Mouse (Mus musculus) induced T-regulatory cell, adult 2 months (primary cell): ENCODE results near the gene Fbxo46.
A peak's percentile ranks its signal among the peaks of the same experiment; 100 is the strongest.
"Not testable (repeated sequence)": the region's sequence is repeated elsewhere in the genome, so short reads cannot be mapped to it uniquely, and the experiment has no call there.

ENCODE experiments used
- DNase-seq: peaks from one replicate; pipeline ENCODE4 v3.0.0-alpha.2; 2012; ENCODE audit warnings: low read depth

The Fbxo46 gene

DNA sequence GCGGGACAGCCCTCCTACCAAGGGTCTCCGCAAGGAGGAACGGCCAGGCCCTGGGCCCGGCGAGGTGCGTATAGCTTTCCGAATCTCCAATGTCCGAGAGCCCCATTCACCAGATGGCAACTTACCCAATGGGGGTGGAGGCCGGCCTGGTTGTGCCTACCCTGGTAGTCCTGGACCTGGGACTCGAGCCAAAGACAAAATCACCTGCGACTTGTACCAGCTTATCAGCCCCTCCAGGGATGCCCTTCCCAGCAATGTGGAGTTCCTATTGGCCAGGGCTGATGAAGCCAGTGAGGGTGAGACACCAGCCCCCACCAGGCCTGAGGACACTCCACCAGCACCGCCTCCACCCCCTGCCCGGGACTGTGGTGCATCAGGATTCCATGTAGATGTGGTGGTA, 16.5 kb downstream of the Fbxo46 start:
- DNase-seq, result no peak

DNA sequence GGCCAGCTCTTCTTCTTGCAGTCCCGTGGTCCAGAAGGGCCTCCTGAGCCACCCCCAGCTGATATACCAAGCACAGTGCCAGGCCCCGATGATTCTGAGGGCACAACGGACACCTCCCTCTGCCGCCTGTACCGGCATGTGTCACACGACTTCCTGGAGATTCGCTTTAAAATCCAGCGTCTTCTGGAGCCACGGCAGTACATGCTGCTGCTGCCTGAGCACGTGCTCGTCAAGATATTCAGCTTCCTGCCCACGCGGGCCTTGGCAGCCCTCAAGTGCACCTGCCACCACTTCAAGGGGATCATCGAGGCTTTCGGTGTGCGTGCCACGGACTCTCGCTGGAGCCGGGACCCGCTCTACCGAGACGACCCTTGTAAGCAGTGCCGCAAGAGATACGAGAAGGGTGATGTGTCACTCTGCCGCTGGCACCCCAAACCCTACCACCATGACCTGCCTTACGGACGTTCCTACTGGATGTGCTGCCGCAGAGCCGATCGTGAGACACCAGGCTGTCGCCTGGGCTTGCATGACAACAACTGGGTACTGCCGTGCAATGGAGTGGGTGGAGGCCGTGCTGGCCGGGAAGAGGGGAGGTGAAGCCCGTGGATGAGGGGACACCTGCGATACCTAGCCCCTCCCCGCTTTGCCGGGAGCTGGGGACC, 17.1 kb downstream of the Fbxo46 start:
- no peak for DNase-seq

DNA sequence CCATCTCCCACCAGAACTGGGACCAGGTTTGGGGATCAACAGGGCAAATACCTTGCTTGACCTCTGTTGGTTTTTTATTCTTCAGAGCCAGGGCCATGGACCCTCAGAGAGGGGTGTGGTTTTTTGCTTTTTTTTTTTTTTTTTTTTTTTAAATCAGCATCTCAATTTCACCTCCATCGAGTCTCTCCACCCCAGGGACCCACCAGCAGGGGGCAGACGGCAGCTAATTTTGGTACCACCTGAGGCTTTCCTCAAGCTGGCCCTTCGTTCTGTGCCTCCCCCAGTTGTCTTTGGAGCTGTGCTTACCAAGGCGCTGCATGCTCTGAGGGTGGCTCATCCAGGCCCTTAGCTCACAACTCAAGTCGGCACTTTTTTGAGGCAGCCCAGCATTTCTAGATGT, 17.7 kb downstream of the Fbxo46 start:
- peak; percentile 68 for DNase-seq

DNA sequence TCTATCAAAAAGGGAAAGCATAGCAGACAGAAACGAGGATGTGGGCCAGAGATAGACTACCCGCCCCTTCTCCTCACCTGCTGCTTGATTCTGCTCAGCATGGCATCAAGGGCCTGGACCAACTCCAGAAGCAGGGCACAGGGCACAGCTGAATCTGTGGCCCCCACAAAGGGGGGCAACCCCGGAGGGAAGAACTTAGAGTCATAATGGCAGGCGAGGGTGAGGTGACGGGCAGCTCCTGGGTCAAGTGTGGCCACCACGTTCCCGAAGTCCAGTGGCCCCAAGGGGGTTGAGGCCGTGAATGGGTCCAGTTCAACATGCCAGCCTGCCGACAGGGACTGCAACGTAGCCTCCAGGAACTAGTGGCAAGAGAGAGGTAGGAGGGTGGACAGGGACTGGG, 27.1 kb downstream of the Fbxo46 start:
- no peak for DNase-seq

DNA sequence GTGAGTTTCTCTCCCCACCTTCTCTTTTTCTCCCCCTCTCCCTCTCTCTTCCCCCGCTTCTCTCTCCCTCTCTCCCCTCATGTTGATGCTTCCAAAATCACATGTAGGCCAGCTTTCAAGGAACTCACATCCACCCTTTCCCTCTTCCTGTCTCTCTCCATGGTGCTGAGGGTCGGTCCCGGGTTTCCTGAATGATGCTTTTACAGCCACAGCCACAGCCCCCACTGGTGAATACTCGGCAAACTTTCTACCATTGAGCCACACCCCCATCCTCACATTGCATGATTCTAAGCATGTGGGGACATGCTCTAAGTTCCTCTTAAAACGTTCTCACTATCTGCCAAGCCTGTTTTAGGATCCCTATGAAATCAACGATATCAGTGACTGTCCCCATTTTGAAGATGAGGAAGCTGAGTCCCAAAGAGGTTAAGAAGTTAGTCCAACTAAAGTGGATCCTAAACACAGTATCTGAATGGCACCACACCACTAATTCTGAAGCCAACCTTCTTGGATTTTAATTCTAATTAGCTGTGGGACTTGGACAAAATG, 27.9 kb downstream of the Fbxo46 start:
- DNase-seq, result no peak

DNA sequence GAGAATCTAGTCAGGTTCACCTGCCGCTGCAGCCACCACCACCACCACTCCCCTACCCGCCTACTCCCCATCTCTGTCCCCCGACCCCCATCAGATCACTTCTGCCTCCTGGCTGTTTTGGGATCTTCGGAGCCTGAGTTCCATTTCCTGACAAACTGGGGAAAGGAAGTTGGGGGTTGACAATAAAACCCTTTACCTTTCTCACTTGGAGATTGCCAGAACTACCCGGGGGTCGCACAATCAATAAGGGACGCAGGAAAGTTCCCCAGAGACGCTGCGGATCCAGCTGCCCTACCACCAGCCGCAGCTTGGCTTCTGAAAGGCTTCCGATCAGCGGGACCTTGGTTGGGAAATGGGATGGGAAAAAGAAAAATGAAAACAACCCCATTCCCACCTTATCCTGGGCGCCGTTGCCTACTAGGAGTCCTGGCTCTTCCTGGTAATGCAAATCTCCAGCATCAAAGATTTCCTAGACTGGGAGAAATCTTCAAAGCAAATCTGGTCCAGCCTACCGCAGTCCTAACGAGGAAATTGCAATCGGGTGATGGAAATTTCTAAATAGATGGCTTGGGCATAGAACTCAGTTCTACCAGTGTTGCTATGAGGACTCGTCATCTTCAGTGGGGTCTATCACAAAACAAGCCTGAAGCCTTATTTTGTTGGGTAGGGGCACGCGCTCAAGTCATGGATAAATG, 28.7 kb downstream of the Fbxo46 start:
- no peak for DNase-seq

DNA sequence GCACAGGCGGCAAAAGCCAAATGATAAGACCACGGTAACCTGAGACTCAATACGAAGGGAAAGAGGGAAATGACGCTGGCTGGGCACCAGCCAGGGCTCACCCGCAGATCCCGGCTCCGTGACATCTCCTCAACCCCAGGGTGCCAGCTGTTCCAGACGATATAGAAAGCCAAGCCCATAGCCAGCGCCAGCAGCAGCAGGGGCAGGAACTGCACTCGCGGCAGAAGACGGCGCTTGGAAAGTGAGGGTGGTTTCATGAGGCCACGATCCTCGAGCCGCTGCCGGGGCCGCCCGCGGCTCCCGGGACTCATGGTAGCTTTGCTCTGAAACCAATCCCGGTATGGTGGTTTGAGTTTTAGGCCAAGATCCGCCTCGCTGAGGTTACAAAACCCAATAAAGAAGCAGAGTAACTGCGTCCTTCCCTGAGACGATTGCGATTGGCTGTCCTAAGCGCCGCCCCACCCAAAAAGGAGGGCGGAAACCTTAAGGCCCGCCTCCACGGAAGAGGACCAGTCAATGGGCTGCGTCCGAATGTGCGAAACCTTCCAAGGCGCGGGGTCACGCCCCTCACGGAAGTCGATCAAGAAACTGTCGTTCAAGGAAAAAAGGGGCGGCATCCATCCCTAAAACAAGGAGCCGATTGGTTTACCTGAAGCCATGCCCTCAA, 29.3 kb downstream of the Fbxo46 start, which contains the start of gene Qpctl:
TSS of gene Qpctl (minus strand) at position 417 of the 667 bp plus-strand sequence.
- DNase-seq, result peak; percentile 100

DNA sequence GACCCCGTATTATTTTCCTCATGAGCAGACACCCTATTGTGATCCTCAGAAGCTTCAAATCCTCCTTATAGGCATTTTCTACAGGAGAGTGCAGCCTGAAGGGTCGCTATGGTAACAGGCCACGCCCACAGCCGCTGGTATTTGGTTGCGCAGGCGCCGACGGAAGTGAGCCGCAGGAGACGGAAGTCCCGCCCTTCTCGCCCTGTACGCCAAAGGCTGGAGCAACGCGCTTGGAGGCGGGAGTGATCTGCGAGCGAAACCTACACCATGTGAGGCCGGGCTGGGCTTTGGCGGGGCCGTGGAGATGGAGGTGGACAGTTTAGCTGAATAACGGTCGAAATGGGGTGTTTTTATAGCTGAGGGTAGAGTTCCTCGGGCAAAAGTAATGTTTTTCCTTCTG, 30.0 kb downstream of the Fbxo46 start, which contains the start of gene Snrpd2:
TSS of gene Snrpd2 (plus strand) at position 97 of the 400 bp plus-strand sequence.
- DNase-seq, result peak; percentile 99

DNA sequence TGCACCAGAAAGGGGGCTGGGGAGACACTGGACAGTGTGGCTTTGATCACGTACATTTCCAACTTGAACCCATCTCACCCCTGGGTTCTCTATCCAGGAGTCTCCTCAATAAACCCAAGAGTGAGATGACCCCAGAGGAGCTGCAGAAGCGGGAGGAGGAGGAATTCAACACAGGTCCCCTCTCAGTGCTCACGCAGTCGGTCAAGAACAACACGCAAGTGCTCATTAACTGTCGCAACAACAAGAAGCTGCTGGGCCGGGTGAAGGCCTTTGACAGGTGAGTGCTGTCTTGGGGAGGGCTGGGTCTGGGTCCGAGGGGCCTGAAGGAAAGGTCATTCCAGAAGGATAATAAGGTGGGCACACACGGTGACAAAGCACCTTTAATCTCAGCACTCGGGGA, 31.5 kb downstream of the Fbxo46 start:
- DNase-seq, result not testable (repeated sequence)

DNA sequence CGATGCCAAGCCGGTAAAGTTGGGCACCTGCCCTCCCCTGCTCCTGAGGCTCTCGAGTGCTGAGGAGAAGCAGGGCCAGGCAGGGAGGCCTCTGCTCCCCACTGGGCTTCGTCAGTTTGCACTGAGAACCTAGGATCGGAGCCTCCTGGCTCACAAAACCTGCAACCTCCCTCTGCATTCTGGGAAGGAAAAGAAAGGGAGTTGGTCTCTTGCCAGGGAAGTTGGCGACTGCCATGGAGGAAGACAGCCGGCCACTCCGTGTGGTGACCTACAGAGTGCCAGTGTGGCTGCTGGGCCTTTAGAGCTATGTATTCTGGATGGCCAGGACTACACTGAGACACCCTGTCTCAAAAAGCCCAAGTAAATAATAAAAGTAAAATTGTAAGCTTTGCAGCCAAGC, 35.1 kb downstream of the Fbxo46 start:
- DNase-seq, result no peak

DNA sequence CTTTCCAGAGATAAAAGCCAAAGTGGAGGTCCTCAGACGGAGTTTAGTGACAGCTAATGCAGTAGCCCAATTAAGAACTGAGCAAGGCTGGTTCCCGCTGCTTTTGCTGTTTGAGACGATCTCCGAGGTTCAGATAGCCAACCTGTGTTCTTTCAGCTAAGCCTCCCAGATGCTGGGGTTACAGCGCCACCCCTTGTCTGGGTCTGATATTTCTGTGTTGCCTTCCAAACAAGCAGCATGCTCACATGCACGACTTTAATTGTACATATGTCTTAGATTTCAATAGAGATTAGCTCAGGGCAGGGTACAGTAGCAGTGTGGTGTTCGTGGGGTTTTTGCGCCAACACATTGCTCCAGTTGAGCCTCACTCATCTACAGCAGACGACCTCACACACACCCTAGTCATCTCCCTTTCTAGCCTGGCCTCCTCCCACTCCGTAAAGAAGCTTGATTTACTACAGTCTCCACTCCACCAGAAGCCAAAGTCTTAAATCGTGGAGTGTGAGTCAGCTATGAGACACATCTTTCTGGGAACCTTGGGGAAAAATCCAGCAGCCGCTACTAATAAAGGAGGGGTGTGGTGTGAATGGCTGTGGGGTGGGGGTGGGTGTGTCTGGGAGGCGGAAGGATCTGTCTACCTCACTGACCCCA, 36.3 kb downstream of the Fbxo46 start:
- DNase-seq, result no peak

DNA sequence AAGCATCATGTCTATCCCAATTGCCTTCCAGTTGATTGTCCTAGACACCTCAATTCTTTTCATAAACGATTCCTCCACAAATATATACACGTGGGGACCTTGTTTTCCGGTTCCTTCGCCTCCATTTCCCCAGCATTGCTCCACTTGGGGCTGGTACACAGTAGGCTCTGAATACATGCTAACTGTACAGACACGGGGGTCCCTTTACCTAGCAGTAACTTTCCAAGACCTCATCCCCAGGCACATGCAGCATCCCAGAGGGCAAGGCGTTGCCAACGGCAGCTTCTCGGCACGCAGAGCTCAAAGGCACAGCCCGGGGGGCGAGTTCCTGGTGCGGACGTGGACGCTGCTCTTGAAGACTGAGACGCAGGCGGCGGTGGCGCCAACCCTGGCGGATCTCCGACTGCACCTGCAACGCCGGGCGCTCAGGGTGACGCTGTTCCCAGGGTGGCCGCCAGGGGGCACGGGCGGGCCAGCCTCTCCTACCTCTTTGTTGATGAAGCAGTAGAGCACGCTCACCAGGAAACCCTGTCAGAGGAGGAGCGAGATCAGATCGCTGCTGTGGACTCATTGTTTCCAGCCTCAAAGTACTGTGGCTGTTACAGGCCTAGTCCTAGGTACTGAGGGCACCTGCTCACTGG, 37.6 kb downstream of the Fbxo46 start:
- peak; percentile 93 for DNase-seq

DNA sequence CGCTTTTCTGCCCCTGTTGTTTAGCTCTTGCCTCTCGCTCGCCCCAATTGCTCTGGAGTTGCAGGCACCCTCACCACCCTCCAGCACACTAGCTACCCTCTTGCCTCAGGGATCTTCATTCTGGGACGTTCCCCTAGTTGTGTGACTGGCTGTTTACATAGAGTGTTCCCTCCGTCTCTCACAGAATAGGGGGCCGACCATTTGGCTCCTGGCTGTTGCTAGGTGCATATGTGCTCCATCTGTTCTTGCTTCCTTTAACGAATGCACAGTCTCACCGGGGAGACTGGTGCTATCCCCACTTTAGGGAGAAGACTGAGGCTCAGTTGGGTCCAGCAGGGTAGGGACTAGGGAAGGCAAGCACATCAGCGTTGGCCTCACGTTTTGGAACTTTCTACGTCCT, 38.9 kb downstream of the Fbxo46 start:
- no peak for DNase-seq

DNA sequence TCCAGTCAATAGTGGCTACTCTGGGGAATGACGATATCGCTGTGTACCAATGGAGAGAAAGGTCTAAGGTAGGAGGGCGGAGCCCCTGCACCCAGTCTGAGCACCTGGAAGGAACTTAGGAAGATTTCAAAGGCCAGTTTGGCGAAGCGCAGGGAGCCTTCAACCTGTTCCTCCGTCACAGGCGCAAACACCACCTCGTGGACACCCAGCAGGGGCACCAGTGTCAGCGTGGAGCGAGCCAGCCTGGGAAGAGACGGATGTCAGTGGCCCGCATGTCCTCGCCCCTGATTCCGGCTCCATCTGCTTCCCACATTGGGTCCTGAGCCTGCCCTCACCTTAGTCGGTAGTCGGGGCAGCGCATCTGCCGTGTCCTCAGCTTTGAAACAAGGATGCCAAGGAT, 39.8 kb downstream of the Fbxo46 start:
- no peak for DNase-seq

DNA sequence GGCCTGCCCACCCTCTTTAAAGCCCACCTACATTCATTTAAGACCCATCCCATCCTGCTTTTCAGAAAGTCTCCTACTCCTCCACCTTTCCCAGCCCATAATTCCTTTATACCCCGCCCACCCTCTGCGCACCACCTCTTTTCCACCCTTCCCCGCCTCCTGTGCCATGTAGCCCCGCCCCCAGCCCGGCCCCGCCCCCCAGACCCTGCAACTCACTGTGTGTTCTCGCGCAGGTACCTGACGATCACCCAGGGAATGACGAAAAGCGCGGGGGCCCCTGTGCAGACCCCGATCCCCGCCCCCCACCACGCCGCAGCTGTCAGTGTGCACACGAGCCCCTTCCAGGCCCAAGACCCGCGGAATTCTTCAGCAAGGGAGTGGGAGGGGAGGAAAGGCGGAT, 40.5 kb downstream of the Fbxo46 start:
- DNase-seq, result peak; percentile 61

DNA sequence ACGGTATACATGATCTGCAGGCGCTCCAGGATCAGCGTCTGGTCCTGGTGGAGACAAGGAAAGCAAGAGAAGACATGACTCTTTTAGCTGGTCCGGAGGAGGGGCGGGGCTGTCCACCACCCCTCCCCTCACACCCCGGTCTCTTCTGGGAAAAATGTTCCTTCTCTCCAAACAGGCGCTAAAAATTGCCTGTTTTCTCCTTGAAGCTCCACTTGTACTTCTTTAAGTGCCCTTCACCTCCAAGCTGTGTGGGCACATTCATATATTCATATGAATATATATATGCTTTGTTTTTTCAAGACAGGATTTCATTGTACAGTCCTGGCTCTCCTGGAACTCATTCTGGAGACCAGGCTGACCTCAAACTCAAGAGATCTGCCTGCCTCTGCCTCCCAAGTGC, 43.3 kb downstream of the Fbxo46 start:
- DNase-seq, result no peak

DNA sequence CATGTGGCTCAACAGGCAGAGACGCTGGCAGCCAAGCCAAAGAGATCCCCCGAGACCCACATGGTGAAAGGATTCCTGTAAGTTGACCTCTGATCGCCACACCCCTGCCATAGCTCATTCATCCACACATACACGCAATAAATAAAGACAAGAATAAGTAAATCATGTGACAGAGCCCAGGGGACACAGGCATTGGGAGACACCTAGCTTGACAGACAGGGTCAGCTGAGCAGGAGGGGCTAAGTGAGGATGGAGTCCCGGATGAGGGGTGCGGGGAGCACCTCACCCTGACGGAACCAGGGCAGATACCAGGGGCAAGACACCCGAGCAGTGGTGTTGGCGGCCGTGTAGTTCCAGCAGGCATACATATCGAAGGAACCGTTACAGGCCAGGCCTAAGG, 44.1 kb downstream of the Fbxo46 start:
- no peak for DNase-seq

DNA sequence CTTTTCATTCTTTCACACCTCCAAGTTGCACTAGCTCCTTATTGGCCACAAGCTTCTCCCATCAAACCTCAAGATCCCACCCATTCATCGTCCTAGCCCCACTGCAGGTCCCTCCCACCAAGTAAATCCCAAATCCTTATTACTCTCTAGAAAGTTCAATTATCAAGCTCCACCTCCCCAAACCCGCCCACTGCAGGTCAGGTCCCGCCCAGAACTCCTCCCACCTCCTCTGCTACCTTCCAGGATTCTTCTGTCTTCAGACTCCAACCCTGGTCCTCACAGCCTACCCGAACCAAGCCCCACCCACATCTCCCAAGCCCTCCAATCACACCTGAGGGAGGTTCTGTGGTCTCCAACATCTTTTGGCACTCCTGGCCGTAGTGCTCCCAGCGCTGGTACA, 44.5 kb downstream of the Fbxo46 start:
- no peak for DNase-seq

DNA sequence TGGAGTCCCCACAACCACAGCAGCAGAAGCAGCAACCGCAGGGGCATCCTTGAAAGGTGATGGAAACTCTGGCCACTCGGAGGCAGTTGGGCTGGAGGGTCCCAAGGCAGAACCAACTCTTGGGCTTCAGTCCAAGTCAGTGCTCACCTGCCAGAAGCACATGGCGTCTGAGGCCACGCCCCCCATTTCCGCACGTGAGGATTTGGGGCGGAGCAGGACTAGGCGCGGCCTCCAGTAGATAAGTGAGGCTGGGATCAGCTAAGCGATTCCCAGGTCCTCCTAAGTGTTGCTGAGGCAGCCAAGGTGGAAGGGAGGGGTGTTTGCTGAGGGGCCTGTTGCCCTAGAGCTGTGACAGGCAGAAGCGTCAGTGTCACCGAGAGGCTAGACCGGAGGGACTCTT, 45.3 kb downstream of the Fbxo46 start:
- DNase-seq, result peak; percentile 81

DNA sequence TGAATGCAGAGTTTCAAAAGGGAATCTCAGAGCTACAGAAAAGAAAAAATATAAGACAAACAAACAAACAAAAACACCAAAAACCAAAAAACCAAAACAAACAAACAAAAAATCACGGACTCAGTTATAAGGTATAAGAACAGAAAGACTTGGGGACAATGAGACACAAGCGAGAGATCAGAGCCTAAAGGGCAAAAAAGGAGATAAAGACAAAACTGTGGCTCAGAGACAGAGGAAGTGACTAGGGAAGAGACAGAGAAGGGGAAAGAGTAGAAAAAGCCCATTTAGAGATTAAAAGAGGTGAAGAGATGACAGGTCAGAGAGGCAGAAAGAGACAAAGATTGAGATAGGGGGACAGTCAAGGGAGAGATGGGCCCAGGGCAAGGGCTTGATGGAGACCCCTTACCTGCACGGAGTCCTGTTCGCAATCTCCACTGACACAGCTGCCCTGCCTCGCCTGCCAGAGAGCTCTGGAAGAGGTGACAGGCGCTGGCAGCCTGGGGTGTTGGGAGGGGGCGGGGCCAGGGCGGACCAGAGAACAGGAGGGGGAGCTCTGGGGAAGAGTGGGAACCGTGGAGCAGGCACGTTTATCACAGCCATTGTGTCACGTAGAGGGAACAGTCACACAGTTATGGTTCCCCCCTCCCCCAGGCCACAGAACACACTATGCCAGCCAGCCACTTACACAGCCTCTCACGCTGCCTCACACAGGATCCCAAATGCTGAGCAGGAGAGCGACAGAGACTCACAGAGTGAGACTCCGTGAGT, 46.2 kb downstream of the Fbxo46 start, which contains the start of gene Gipr:
TSS of gene Gipr (minus strand) at position 472 of the 768 bp plus-strand sequence.
- no peak for DNase-seq

DNA sequence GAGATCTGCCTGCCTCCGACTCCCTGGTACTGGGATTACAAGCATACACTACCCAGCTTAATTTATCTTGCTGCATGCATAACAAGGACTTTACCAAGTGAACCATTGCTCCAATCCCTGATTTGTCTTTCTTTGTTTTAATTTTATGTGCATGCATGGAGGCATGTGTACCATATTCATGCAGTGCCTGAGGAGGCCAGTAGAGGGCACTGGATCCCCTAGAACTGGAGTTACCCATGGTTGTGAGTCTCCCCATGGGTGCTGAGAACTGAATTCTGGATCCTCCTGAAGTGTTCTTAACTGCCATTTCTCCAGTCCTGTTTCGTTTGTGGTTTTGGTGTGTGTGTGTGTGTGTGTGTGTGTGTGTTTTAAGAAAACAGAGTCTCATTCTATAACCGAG, 47.3 kb downstream of the Fbxo46 start:
- DNase-seq, result no peak
